Mouse (Mus musculus) kidney, postnatal 0 days (tissue): ENCODE results near the gene Rnf217. TPM values are rescaled to one million over a fixed set of nuclear protein-coding genes. Genes with fewer than 3 reads are reported as not detected.

Experiments
- ATAC-seq: fragments of 200-750 bp; cut with Nextera tagmentation; replicated peaks from 2 replicates; pipeline ENCODE4 v1.8.0; 2017; ENCODE audit warnings: low read depth, moderate number of reproducible peaks, moderate TSS enrichment, moderate library complexity; ENCODE audit not compliant: low FRiP score
- DNase-seq: peaks from one replicate; pipeline ENCODE4 v3.0.0-alpha.2; 2016; ENCODE audit warnings: low spot score
- H3K27ac ChIP-seq: fragments of 300-500 bp; sonication (generic); 2 replicates; pipeline ENCODE4 v1.5.1; 2014; ENCODE audit warnings: mild to moderate bottlenecking
- H3K27me3 ChIP-seq: fragments of 300-500 bp; sonication (generic); 2 replicates; pipeline ENCODE4 v1.6.1; 2014; ENCODE audit warnings: low read length, mixed read lengths; ENCODE audit not compliant: insufficient read depth
- H3K36me3 ChIP-seq: fragments of 300-500 bp; sonication (generic); 2 replicates; pipeline ENCODE4 v1.6.1; 2014; ENCODE audit warnings: low read length, mixed read lengths; ENCODE audit not compliant: insufficient read depth
- H3K4me1 ChIP-seq: fragments of 300-500 bp; sonication (generic); replicated peaks from 2 replicates; pipeline ENCODE4 v1.6.1; 2014; ENCODE audit warnings: antibody characterized with exemption, low read length, mixed read lengths; ENCODE audit not compliant: insufficient read depth
- H3K4me2 ChIP-seq: fragments of 300-500 bp; sonication (generic); 2 replicates; pipeline ENCODE4 v1.6.1; 2014; ENCODE audit warnings: mild to moderate bottlenecking, low read length, moderate library complexity, mixed read lengths
- H3K4me3 ChIP-seq: fragments of 300-500 bp; sonication (generic); replicated peaks from 2 replicates; pipeline ENCODE4 v1.5.1; 2014; ENCODE audit warnings: low read depth, low read length
- H3K9ac ChIP-seq: fragments of 300-500 bp; sonication (generic); 2 replicates; pipeline ENCODE4 v1.6.1; 2014; ENCODE audit warnings: low read depth, low read length
- H3K9me3 ChIP-seq: fragments of 300-500 bp; sonication (generic); replicated peaks from 2 replicates; pipeline ENCODE4 v1.6.1; 2016; ENCODE audit warnings: low read length, inconsistent platforms, mixed read lengths
- CTCF ChIP-seq: IDR thresholded peaks from 2 replicates; pipeline ENCODE4 v1.5.1; 2016; ENCODE audit warnings: antibody characterized with exemption, low read depth, mild to moderate bottlenecking, moderate library complexity
- WGBS: fragments of 180-500 bp; shearing (Covaris S2); extraction: QIAGEN DNeasy Blood & Tissue Kit; methylation state at CpG from one replicate; pipeline ENCODE4 v1.1.7; 2014; 5-methylcytosine and 5-hydroxymethylcytosine counted together
- polyA plus RNA-seq: library from polyadenylated mRNA; unstranded; fragments of >200 nt; fragmentation: Nextera tagmentation; extraction: Ambion mirVana; gene quantifications from 2 replicates; pipeline ENCODE4 v1.2.1, GENCODE M21; 2015

The Rnf217 gene
- polyA plus RNA-seq, 1 experiment from 2014 or later, result 1.4 TPM

- Histone ChIP-seq H3K27ac (no peak overlapping the region), H3K36me3 (no peaks in the 10 kb centered on the region), H3K27me3 (no peaks in the 10 kb centered on the region), H3K4me1 (no peaks in the 10 kb centered on the region), H3K4me3 (no peak overlapping the region), H3K4me2 (no peak overlapping the region), H3K9me3 (no peaks in the 10 kb centered on the region), H3K9ac (no peak overlapping the region)
- ATAC-seq (no peak), DNase-seq (no peak)
- TF ChIP-seq CTCF, result no peak
- WGBS, result 92% methylated on average over 2 of the region's 2 CpGs
Measured at GRCm38 (mm10) chr10:31535046-31535445, 73.9 kb downstream of the Rnf217 start.

GRCm38 (mm10) chr10:31533270-31533826 is 75.6 kb downstream of the Rnf217 start:
- Histone ChIP-seq H3K9me3 (no peaks in the 10 kb centered on the region), H3K4me1 (no peaks in the 10 kb centered on the region), H3K36me3 (no peaks in the 10 kb centered on the region), H3K4me3 (no peak overlapping the region), H3K27ac (no peak overlapping the region), H3K4me2 (no peak overlapping the region), H3K9ac (no peak overlapping the region), H3K27me3 (no peaks in the 10 kb centered on the region)
- no peak for TF ChIP-seq CTCF
- ATAC-seq (no peak), DNase-seq (no peak)
- 90% methylated on average over 6 of the region's 6 CpGs for WGBS

DNA sequence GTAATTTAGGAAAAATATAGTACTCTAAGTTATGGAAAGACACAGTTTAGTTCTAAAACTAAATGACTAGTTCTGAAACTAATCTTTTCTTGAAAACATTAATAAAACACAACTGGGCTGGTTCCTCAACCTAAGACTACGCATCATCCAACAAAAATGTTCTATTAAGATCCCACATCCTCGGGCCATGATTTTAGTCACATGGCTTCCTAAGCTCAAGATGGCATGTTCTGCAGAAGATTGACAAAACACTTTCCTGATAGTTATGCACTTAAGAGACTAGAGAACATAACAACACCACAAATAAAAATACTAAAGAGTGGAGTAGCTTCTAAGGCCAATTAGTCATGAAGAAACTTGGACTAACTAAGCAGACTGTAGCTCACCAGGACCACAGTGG is 76.2 kb downstream of the Rnf217 start:
- no peak overlapping the region for H3K9ac ChIP-seq
- H3K4me1 ChIP-seq, result no peaks in the 10 kb centered on the region
- no peak overlapping the region for H3K4me3 ChIP-seq
- DNase-seq, result no peak
- WGBS, result 92% methylated on average over 2 of the region's 2 CpGs
- TF ChIP-seq CTCF, result no peak
- no peaks in the 10 kb centered on the region for H3K9me3 ChIP-seq
- H3K4me2 ChIP-seq, result no peak overlapping the region
- H3K27me3 ChIP-seq, result no peaks in the 10 kb centered on the region
- H3K36me3 ChIP-seq, result no peaks in the 10 kb centered on the region
- no peak overlapping the region for H3K27ac ChIP-seq
- ATAC-seq, result no peak

DNA sequence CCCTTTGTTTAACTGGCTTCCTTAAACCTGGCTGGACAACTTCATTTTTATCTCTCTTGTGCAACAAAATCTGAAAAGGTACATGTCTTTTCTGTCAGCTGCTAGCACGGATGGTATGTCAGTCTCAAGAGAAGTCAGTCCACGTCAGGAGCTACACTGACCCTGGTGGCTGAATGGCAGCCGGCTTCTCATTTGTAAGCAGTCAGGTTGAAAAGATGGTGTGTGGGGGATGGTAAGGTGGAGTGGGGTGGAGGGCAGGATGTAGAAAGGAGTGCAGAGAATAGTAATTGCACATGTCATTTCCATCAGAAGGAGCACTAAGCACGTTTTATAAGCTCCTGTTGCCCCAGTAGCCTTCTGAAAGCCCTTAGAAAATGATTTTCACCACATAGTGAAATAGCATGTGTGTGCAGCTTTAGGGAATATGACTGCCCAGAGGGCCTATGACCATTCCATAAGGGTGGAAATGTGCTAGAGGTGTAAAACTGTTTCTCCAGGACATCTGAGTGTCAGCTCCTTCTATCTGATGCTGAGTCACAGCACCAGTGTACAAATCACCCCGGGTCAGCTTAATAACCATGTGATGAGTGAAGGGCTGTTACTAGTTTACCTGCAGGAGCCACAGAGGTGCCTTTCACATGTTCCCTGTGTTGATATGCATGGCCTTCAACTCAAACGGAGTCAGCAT is 80.5 kb downstream of the Rnf217 start:
- Histone ChIP-seq H3K36me3 (no peaks in the 10 kb centered on the region), H3K9ac (no peak overlapping the region), H3K4me3 (no peak overlapping the region), H3K27ac (no peak overlapping the region), H3K9me3 (no peaks in the 10 kb centered on the region), H3K4me2 (no peak overlapping the region), H3K4me1 (no peaks in the 10 kb centered on the region), H3K27me3 (no peaks in the 10 kb centered on the region)
- ATAC-seq (0 out of 2 replicates have a peak, but pooled peaks have one; percentile 21), DNase-seq (no peak)
- TF ChIP-seq CTCF, result no peak
- WGBS, result 49% methylated on average over 6 of the region's 6 CpGs

DNA sequence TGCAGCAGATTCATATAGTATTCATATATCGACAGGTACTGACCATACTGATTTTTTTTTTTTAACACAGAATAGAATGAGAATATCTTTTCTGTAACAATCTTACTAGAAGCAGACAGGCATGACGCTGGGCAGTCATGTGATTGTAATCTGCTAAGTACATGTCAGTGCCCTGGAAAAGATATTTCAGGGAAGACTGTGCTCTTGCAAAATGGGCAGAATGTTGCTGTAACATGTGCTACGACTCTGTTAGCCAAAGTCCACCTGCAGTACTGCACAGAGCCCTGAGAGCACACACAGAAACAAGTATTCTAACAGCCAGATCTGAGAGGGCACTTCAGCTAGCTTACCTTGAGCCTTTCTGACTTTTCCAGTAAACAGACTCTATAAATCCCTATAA is 83.3 kb downstream of the Rnf217 start:
- Histone ChIP-seq H3K4me1 (no peaks in the 10 kb centered on the region), H3K27ac (no peak overlapping the region), H3K9me3 (no peaks in the 10 kb centered on the region), H3K27me3 (no peaks in the 10 kb centered on the region), H3K4me3 (no peak overlapping the region), H3K36me3 (no peaks in the 10 kb centered on the region), H3K9ac (no peak overlapping the region), H3K4me2 (no peak overlapping the region)
- TF ChIP-seq CTCF, result no peak
- DNase-seq (no peak), ATAC-seq (no peak)
- WGBS, result 84% methylated on average over 3 of the region's 3 CpGs

DNA sequence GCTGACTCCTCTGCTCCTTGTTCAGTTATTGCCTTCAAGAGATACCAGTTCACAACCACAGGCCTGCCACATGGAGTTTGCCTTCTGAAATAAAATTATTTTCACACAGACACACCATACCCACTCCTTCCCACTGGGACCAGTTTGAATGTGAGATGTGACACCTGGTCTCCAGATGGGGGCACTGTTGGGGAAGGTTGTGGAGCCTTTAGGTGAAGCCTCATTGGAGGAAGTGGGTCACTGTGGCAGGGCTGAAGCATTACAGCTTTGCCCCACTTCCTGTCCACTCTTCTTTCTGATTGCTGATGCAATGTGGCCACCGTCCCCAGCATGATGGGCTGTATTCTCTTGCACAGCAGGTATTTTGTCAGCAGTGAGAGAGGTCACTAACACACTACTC is 89.6 kb downstream of the Rnf217 start:
- 90% methylated on average over 1 of the region's 1 CpGs for WGBS
- TF ChIP-seq CTCF, result peak; percentile 43
- no peak overlapping the region for H3K4me3 ChIP-seq
- no peak overlapping the region for H3K27ac ChIP-seq
- H3K27me3 ChIP-seq, result no peaks in the 10 kb centered on the region
- no peak overlapping the region for H3K4me2 ChIP-seq
- DNase-seq (no peak), ATAC-seq (peak; percentile 46; the same call in 1 of the 2 replicates)
- no peaks in the 10 kb centered on the region for H3K36me3 ChIP-seq
- H3K9ac ChIP-seq, result no peak overlapping the region
- H3K4me1 ChIP-seq, result no peaks in the 10 kb centered on the region
- H3K9me3 ChIP-seq, result no peaks in the 10 kb centered on the region
